In genomic region chr3:114920102-114920501, GRCm38 (mm10) we compare ENCODE assay signal across 27 mouse cellular contexts. TPM values are rescaled to one million over a fixed set of nuclear protein-coding genes. Genes with fewer than 3 reads are reported as not detected.
"Had no signal": no experiment of that assay in that cellular context is flagged by ENCODE, and none has a peak within 500 bp of the region (broad histone marks: within the 10 kb centered on the region; RNA-seq: fewer than 3 reads in every experiment).

No protein-coding gene starts in this region.

- H3K4me2 ChIP-seq: heart, embryonic 11.5 days; heart, embryonic 13.5 days; heart, embryonic 15.5 days; hindbrain, embryonic 13.5 days; hindbrain, embryonic 15.5 days; limb, embryonic 12.5 days; liver, embryonic 11.5 days had no signal

- H3K36me3 ChIP-seq: heart, embryonic 13.5 days; heart, embryonic 15.5 days; hindbrain, embryonic 13.5 days; hindbrain, embryonic 15.5 days; limb, embryonic 10.5 days; limb, embryonic 12.5 days had no signal

- H3K4me1 ChIP-seq: heart, embryonic 13.5 days; heart, embryonic 15.5 days; hindbrain, embryonic 13.5 days; hindbrain, embryonic 15.5 days; limb, embryonic 10.5 days; limb, embryonic 12.5 days had no signal

- H3K27ac ChIP-seq: heart, adult 2 months; heart, embryonic 13.5 days; heart, embryonic 15.5 days; hindbrain, embryonic 13.5 days; hindbrain, embryonic 15.5 days; hindbrain, postnatal 0 days; layer of hippocampus, adult 2 months; left cerebral cortex, adult 2 months; limb, embryonic 10.5 days; limb, embryonic 12.5 days had no signal

- ATAC-seq: hindbrain, postnatal 0 days; intestine, embryonic 16.5 days had no signal

- H3K4me3 ChIP-seq: heart, adult 2 months; heart, embryonic 13.5 days; heart, embryonic 15.5 days; hindbrain, embryonic 13.5 days; hindbrain, embryonic 15.5 days; layer of hippocampus, adult 2 months; left cerebral cortex, adult 2 months; limb, embryonic 10.5 days; limb, embryonic 12.5 days had no signal

- H3K9ac ChIP-seq: heart, embryonic 13.5 days; heart, embryonic 15.5 days; hindbrain, embryonic 13.5 days; hindbrain, embryonic 15.5 days; limb, embryonic 12.5 days had no signal

- DNase-seq: gastrocnemius, postnatal 14 days; gastrocnemius, postnatal 36 days; heart, adult 11 months; heart, adult 2 months; heart, postnatal 14 days; heart, postnatal 36 days; kidney, adult 11 months; kidney, adult 2 months; kidney, adult 9 months; kidney, postnatal 10 days; kidney, postnatal 25 days; kidney, postnatal 4 days; liver had no signal

- H3K9me3 ChIP-seq: heart, embryonic 13.5 days; heart, embryonic 15.5 days; hindbrain, embryonic 13.5 days; hindbrain, embryonic 15.5 days; limb, embryonic 10.5 days; limb, embryonic 12.5 days had no signal

- H3K27me3 ChIP-seq: heart, embryonic 13.5 days; heart, embryonic 15.5 days; hindbrain, embryonic 13.5 days; hindbrain, embryonic 15.5 days; limb, embryonic 12.5 days had no signal

RNA-seq across cellular contexts. Expression of gene Olfm3, which starts 16.2 kb away (rescaled TPM):
- polyA plus RNA-seq: gonadal fat pad, adult 2 months; heart, adult 2 months; heart, embryonic 11.5 days; heart, embryonic 13.5 days; heart, embryonic 15.5 days; heart, postnatal 0 days; limb, embryonic 12.5 days had no signal
